Mouse (Mus musculus) R1 (cell line): ENCODE results near the gene Arhgef28.
A peak's percentile ranks its signal among the peaks of the same experiment; 100 is the strongest.
"Not testable (repeated sequence)": the region's sequence is repeated elsewhere in the genome, so short reads cannot be mapped to it uniquely, and the experiment has no call there.

ENCODE experiments used
- DNase-seq: peaks from one replicate; pipeline ENCODE4 v3.0.0-alpha.2; 2018; ENCODE audit warnings: low read depth, low spot score

Gene Arhgef28

DNA sequence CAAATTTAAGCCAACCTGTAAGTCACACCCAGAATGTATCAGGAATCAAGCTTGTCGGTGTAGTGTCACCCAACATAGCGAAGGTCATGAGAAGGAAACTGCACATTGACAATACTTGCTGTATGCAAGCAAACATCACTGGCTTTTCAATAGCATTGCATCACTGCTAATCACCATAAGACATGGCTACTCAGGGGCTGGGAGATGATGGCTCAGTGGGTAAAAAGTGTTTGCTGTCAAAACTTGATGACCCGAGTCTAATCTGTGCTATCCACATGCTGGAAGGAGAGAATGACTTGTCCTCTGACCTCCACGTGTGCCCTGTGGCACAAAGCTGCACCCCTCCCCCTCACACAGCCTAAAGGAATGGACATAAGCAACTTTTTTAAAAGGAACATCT lies 133.0 kb downstream of the Arhgef28 start:
- DNase-seq = no peak

- no peak for DNase-seq
Measured at GRCm38 (mm10) chr13:98070458-98070857, 135.8 kb downstream of the Arhgef28 start.

- DNase-seq = no peak
Measured at GRCm38 (mm10) chr13:98069646-98070045, 136.6 kb downstream of the Arhgef28 start.

DNA sequence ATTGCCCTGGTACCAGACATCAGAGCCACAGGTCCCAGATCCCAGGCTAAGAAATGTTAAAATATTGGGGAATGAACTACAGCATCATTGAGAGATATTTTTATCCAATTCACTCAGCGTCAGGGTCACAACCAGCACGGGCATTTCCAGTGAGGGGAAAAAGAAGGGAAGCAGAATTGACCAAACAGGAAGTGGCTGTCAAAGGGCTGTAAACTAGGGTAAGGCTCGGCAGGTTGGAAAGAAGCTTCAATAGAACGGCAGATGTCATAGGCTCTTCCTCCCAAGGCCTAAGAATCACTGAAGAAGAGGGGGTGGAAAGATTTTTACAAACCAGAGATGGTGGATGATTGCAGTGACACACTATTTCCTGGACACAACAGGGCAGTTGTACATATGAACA lies 143.4 kb downstream of the Arhgef28 start:
- no peak for DNase-seq

- peak; percentile 79 for DNase-seq
Measured at GRCm38 (mm10) chr13:98060121-98060520, 146.1 kb downstream of the Arhgef28 start.

DNA sequence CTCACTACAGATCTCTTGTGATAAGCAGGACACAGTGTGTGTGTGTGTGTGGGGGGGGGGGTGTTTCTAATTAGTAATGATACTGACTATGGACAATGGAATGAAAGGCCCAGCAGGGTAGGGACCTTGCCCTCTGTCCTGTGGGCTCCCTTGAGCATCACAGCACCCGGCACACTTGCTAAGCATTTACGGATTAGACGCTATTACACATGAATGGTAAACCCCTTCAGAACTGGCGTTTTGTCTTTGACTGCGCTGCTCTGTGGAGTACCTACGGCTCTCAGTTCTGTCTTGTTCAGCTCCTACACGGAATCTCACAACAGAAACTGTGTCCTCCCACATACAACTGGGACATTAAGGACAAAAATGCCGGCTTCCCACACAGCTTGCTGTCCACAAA lies 151.0 kb downstream of the Arhgef28 start:
- no peak for DNase-seq

DNA sequence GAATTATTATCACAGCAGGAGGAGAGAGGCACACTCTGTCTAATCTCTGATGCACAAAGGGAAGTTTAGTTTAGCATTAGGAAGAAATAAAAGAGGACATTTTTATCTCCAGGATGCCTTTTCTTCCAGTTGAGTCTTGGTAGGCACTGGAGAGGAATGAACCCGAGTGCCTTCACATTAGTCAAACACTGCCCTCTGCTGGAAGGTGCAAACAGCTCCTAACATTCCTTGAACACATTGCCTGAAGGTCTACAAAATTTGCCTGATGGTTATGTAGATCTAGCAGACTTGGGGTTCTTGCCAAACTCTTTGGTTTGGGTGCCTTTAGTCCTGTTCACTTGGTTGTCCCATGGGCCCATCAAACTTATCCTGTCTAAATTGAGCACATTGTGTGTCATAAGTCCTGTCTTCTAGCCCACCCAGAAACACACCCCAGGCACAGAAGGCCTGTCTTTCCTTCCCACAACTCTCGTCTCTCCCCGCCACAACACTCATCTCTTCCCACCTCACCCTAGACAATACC lies 165.6 kb downstream of the Arhgef28 start:
- peak; percentile 80 for DNase-seq

GRCm38 (mm10) chr13:98038731-98039130 lies 167.5 kb downstream of the Arhgef28 start:
- DNase-seq = no peak

DNA sequence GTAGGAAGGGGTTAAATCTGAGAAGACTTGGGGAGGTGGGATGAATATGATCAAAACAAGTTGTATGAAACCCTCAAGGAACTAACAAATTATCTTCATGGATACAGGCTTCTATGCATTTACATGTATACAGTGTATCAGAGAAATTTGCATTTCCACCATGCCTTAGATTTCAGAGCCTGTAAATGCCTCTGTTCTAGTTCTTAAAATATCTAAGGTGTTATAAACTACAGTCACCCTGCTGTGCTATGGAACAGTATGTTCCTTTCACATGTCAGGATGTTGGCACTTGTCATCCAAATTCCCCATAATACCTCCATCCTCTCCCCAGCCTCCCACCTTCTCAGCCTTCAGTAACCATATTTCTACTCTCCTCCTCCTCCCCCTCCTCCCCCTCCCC lies 168.5 kb downstream of the Arhgef28 start:
- DNase-seq = no peak

DNA sequence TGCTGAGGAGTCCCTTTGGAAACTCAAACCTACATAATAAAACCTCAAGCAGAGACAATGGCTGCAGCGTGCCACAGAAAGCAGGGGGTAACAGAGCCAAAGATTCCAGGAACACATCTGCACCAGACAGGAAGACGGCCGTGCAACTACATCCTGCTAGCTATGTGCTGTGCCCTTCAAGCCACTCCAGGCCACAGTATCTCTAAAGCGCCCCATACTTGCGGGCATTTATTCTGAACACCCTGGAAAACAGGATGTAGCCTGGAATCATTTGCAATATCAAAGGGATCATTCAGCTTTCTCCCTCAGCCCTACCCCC lies 174.6 kb downstream of the Arhgef28 start:
- no peak for DNase-seq

- peak; percentile 90 for DNase-seq
Measured at GRCm38 (mm10) chr13:98030959-98031641, 175.1 kb downstream of the Arhgef28 start.

GRCm38 (mm10) chr13:98030041-98030440 lies 176.2 kb downstream of the Arhgef28 start:
- DNase-seq = peak; percentile 96

GRCm38 (mm10) chr13:98028711-98029250 lies 177.5 kb downstream of the Arhgef28 start:
- peak; percentile 70 for DNase-seq

- DNase-seq = no peak
Measured at GRCm38 (mm10) chr13:98027641-98028204, 178.5 kb downstream of the Arhgef28 start.

GRCm38 (mm10) chr13:98027122-98027521 lies 179.1 kb downstream of the Arhgef28 start:
- DNase-seq = no peak

DNA sequence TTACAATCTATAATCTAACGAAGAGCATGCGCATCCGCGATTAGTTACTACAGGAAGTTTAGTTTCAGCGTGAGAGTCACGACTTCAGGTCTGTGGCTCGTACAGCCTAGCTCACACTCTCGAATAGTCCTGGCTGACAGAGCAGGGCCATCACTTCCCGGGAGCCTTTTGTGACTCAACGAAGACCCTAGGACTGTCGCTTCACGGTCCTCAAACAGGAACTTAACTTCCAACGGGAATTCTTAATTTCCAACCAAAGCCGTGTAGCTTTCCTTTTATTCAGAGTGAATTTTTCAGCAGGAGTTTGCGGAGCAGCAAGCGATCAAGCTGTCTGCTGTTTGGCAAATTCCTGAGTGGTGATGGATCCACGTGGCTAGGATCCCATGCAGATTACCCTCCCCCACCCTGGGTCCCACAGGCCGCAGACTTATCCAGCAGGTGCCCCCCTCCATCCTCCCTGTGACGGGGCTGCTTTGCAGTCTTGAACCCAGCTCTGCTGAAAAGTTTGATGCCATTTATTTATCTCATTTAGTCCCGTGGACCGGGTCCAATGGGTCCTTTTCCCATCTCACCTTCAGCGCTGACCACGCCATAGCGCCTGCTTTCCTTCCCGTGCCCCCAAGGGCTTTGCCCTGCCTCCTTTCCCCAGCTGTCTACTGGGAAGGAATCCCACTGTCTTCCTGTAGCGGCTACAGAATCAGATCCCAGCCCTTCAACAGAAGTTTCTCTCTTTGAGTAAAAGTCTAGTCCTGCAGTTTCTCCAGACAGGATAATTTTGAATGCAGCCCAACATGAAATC lies 180.3 kb downstream of the Arhgef28 start:
- no peak for DNase-seq

DNA sequence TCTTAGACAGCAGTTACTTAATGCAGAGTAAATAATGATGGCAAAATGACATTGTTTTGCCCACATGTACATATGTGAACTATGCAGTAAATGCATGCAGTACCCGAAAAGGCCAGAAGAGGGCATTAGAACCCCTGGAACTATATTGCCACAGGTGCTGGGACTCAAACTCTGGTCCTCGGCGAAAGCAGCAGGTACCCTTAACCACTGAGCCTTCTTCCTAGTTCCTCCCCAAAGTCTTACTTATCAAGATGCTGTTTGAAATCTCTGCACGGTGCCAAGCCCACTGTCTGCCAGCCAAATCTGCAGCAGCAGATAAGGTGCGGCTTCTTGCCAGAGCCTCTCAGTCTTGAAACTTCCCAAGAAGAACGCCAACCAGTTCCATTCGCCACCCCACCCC lies 181.1 kb downstream of the Arhgef28 start:
- peak; percentile 78 for DNase-seq

DNA sequence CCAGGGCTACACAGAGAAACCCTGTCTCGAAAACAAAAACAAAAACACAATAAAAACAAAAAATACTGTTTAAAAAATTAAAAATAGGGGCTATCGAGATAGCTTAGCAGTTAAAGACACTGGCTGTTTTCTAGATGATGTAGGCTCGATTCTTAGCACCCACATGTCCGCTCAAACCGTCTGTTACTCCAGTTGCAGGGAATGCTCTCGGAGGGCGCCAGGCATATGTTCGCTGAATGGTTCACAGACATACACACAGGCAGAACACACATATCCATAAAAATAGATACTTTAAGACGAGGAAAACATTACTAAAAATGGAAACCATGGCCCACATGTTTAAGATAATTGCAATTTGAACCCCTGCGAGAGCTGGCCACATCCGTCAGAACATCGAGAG lies 181.6 kb downstream of the Arhgef28 start:
- DNase-seq = no peak

DNA sequence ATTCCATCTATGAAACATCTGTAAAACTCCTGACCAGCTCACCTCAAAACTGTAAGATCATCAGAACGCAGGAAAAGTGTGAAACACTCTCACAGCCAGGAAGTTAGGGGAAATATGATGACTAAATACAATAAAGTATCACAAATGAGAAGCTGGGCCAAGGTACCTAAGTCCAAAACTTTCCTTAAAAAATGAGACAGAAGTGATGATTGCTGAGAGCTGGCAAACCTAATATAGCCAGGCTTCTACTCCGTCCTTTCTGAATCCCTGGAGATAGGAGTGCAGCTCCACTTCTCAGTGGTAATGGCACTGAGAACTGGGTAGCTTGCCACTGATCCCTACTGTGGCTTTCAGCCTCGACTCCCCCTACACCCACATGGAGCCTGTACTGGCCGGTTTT lies 184.3 kb downstream of the Arhgef28 start:
- DNase-seq = no peak

DNA sequence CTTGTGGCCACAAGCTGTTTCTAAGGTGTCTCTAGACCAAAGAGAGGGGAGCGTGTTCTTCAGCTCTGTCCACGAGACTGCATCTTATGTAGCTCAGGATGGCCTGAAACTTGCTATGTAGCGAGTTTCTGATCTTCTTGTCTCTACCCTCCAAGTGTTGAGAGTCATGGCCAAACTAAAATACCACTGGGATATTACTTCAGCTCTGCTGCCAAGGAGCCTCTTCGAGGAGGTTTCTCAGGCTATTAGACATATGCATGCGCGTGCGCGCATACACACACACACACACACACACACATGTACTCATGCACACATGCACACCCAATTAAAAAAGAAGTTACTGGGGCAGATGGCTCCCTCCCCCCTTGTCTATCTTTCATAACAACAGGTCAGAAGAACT lies 187.4 kb downstream of the Arhgef28 start:
- not testable (repeated sequence) for DNase-seq

DNA sequence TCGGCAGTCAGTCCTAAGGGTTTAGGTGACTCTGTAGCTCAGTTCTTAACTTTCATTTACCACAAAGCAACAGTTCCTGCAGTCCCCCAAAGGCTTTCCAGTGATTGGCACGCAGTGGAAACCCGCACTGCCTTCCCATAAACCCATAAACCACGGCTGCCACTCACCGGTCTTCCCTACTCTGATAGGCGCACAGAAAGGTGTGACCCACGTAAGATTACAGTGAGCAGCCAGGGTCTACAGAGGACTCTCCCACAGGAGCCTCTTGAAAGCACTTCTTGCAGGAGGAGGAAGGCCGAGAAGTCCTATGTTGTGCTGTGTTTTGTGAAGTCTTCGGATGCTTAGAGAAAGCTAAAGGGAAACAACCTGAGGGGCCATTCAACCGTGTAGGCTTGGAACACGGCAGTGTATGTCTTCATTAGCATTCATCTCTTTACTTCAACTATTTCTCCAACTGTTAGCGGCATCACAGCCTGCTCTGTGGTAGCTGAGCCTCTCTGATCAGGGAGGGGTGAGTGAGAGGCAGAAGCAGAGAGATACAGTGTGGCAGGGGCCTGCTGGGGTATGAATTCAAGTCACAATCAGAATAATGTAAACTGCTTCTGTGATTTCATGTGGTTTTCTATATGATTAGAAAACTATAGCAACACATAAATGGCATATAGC lies 189.2 kb downstream of the Arhgef28 start:
- DNase-seq = peak; percentile 38
